Mouse (Mus musculus): Measurements from ENCODE around the gene Irak3.

Gene Irak3

GRCm38 (mm10) chr10:120169841-120170240 lies 32.1 kb downstream of the Irak3 start:
- in situ Hi-C loops (cut with MboI; ENCODE audit: low pct_unique_long_range_greater_than_20kb in 1 of 2, low sequenced_read_pairs in 2 of 2, unreplicated experiment in 1 of 2): no loop called here

DNA sequence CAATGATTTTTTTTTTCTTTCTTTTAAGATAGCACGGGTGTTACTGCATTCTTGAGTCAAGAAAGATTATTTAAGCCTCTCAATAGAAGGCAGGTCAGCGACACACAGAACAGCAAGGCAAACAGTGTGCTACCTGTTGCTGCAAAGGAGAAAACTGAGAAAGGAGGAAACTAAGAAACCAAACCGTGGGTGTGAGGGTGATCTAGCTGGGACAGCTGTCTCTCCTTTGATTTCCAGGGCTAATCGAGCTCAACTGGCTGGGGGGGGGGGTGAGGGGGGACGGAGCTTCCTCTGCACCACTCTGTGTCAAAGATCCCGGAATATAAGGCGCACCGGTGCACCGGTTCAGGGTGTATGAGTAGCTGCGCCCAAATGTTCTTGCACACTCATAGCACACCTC lies 32.9 kb downstream of the Irak3 start:
- in situ Hi-C loops (cut with MboI; ENCODE audit: low pct_unique_long_range_greater_than_20kb in 1 of 2, low sequenced_read_pairs in 2 of 2, unreplicated experiment in 1 of 2): no loop called here

DNA sequence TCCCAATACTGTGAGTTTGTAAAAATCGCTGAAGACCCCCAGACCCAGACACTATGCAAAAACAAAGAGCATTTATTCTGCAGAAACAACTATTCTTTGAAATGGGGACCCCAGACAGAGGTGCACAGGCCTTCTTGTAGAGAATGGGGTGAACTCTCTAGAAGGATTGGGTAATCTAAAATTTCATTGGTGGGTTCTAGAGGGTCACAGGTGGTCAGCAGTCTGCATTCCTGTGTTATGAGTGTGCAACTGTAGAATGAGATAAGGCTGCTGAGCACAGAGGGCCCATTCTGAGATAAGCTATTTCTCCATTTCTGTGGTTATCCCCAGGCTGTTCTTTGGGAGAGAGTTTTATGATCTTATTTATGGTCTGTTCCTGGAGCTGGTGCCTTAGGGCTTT lies 33.9 kb downstream of the Irak3 start:
- in situ Hi-C loops (cut with MboI; ENCODE audit: low pct_unique_long_range_greater_than_20kb in 1 of 2, low sequenced_read_pairs in 2 of 2, unreplicated experiment in 1 of 2): no loop called here

GRCm38 (mm10) chr10:120165793-120166503 lies 36.0 kb downstream of the Irak3 start:
- in situ Hi-C loops (cut with MboI; ENCODE audit: low pct_unique_long_range_greater_than_20kb in 1 of 2, low sequenced_read_pairs in 2 of 2, unreplicated experiment in 1 of 2): no loop called here

GRCm38 (mm10) chr10:120164931-120165792 lies 36.8 kb downstream of the Irak3 start:
- in situ Hi-C loops (cut with MboI; ENCODE audit: low pct_unique_long_range_greater_than_20kb in 1 of 2, low sequenced_read_pairs in 2 of 2, unreplicated experiment in 1 of 2): no loop called here

GRCm38 (mm10) chr10:120163490-120163889 lies 38.4 kb downstream of the Irak3 start:
- in situ Hi-C loops (cut with MboI; ENCODE audit: low pct_unique_long_range_greater_than_20kb in 1 of 2, low sequenced_read_pairs in 2 of 2, unreplicated experiment in 1 of 2): no loop called here

- in situ Hi-C loops (cut with MboI; ENCODE audit: low pct_unique_long_range_greater_than_20kb in 1 of 2, low sequenced_read_pairs in 2 of 2, unreplicated experiment in 1 of 2): no loop called here
Measured at GRCm38 (mm10) chr10:120162840-120163239, 39.1 kb downstream of the Irak3 start.

GRCm38 (mm10) chr10:120160533-120160932 lies 41.4 kb downstream of the Irak3 start:
- in situ Hi-C loops (cut with MboI; ENCODE audit: low pct_unique_long_range_greater_than_20kb in 1 of 2, low sequenced_read_pairs in 2 of 2, unreplicated experiment in 1 of 2): no loop called here

- in situ Hi-C loops (cut with MboI; ENCODE audit: low pct_unique_long_range_greater_than_20kb in 1 of 2, low sequenced_read_pairs in 2 of 2, unreplicated experiment in 1 of 2): no loop called here
Measured at GRCm38 (mm10) chr10:120153911-120154310, 48.0 kb downstream of the Irak3 start.

DNA sequence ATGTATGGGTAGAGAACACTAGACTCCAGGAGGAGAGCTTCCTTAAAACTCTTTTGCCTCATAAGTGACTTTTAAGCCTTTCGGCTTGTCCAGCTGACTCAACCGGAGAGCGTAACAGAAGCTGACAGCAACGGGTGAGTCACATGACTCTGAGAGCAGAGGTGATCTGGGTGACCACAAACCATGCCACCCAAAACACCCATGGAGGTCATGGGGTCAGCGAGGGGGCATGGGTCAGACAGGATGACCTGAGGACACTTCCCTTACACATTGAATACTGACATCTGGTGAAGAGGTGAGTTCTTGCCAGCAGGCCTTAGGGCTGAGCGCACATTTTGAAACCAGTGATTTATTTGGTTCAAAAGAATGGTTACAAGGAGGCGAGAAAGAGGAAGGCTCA lies 50.3 kb downstream of the Irak3 start:
- in situ Hi-C loops (cut with MboI; ENCODE audit: low pct_unique_long_range_greater_than_20kb in 1 of 2, low sequenced_read_pairs in 2 of 2, unreplicated experiment in 1 of 2): no loop called here

DNA sequence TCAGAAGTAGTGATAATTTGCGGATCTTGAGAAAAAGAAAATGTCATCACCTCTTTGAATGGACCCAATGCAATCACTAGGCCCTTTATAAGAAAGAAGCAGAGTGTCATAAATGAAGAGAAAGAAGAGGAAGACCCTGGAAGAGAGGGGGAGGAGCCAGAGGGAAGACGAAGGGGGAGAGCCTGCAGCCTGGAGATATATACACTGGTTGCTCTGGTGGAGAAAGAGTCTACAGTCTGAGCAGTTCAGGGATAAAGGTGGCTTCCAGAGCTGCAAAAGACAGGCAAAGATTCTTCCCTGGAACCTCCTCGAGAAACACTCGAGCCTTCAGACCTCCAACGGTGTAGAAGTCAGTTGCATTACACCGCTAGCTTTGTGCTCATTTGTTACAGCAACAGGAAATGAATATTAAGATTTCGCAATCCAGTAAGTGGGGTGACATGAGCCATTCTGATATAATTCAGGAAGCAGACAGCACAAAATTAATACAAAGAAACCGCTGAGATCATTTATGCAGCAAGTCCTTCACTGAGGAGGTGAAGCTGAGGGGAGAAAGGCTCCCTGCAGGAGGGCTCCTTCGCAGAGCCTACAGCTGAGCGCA lies 60.9 kb downstream of the Irak3 start:
- in situ Hi-C loops (cut with MboI; ENCODE audit: low pct_unique_long_range_greater_than_20kb in 1 of 2, low sequenced_read_pairs in 2 of 2, unreplicated experiment in 1 of 2): no loop called here

DNA sequence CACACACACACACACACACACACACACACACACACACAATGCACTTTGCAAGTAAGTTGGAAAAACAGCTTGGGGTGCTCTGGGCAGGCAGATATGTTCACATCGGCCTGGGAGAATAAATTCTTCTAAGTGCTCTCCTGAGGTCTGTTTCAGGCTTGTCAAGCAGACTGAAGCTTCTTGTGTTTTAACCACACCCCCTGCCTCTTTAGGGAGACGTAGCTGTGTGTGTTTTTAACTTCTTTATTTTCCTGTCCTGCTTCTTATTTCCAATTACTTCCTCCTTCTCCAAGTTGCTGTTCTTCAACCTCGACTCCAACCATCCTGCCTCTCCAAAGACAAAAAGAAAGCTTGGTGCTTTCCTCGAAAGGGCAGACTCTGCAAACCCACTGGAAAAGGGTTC lies 61.7 kb downstream of the Irak3 start:
- in situ Hi-C loops (cut with MboI; ENCODE audit: low pct_unique_long_range_greater_than_20kb in 1 of 2, low sequenced_read_pairs in 2 of 2, unreplicated experiment in 1 of 2): no loop called here

DNA sequence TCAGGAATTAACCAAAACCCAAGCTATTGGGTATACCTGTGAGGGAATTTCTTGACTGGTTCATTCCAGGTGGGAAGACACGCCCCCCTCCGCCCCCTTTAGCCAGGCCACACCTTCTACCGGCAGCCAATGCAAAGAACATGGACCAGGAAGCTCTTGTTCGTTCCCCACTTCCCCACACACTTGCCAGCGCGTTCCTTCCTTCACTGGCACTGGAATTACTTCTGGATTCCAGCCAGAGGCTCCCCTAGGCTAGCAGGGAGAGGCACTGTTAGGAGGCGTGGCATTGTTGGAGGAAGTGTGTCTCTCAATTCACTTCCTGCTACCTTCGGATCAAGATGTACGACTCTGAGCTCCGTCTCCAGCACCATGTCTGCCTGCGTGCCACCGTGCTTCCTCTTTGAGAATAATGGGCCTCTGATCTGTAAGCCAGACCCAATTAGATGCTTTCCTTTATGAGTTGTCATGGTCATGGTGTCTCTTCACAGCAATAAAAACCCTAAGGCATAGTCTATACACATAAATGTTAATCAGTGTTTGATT lies 65.8 kb downstream of the Irak3 start:
- in situ Hi-C loops (cut with MboI; ENCODE audit: low pct_unique_long_range_greater_than_20kb in 1 of 2, low sequenced_read_pairs in 2 of 2, unreplicated experiment in 1 of 2): no loop called here

DNA sequence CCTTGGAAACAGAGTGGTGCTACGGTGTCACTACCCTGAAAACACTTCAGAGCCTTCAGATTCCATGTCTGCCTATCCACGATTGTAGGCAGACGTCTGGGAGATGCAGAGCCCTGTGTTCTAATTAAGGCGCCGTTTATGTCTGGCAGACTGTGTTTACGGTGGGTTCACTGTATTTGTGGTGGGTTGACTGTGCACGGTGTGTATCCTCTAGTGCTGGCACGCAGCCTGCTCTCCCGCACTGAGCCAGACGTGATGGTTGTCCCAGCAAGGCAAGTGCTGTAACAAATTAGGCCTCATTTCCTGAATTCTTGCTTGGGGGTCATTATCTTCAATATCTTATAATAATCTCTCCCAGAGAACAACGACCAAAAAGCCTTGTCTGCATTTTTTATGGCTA lies 68.2 kb downstream of the Irak3 start:
- in situ Hi-C loops (cut with MboI; ENCODE audit: low pct_unique_long_range_greater_than_20kb in 1 of 2, low sequenced_read_pairs in 2 of 2, unreplicated experiment in 1 of 2): no loop called here

- in situ Hi-C loops (cut with MboI; ENCODE audit: low pct_unique_long_range_greater_than_20kb in 1 of 2, low sequenced_read_pairs in 2 of 2, unreplicated experiment in 1 of 2): no loop called here
Measured at GRCm38 (mm10) chr10:120130621-120131020, 71.3 kb downstream of the Irak3 start.

DNA sequence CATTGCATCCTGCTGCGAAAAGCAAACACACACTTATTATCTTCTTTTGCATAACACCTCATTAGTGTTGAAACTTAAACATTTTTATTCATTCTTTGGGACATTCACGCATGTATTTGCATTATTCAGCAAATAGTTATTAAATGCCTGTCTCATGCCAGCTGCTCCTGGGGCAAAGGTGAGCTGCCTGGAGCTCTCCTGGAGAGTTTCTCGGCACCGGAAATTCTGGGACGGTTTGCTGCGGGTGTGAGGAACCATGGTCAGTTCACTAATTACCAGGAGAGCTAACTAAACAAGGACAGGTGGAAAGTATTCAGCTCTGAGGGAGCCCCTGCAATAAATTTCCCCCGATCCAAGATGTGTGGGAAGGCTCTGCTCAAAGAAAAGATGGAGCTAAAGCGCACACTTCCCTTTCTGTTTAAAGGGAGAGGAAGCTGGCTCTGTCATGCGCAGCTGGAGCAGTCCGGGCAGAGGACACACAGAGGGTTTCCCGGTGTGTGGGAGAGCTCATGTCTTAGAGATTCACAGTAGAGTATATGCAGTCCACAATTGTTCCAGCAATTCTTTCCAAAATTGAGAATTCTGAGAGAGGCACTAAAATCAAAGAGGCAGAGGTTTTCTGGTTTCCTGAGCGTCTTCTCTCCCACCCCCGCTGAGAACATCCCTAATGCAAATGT lies 73.2 kb downstream of the Irak3 start:
- in situ Hi-C loops (cut with MboI; ENCODE audit: low pct_unique_long_range_greater_than_20kb in 1 of 2, low sequenced_read_pairs in 2 of 2, unreplicated experiment in 1 of 2): no loop called here

DNA sequence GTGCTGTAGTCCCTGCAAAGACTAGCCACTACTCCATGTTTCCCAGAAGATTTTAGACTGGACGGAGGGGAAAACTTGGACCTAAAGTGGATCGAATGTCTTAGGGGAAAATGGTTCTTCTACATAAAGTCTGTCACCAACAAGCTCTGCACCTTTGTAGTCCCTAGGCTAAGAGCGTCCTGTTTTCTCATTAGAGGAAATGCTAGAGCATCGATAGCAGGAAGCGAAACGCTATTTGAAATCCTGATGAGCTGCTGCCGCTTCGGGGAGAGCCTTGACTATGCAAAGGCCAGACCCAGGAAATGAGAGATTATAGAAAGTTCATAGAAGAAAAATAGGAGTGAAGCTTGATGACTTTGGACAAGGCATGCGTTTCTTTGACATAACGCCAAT lies 76.5 kb downstream of the Irak3 start:
- in situ Hi-C loops (cut with MboI; ENCODE audit: low pct_unique_long_range_greater_than_20kb in 1 of 2, low sequenced_read_pairs in 2 of 2, unreplicated experiment in 1 of 2): no loop called here

GRCm38 (mm10) chr10:120124801-120125464 lies 77.0 kb downstream of the Irak3 start:
- in situ Hi-C loops (cut with MboI; ENCODE audit: low pct_unique_long_range_greater_than_20kb in 1 of 2, low sequenced_read_pairs in 2 of 2, unreplicated experiment in 1 of 2): no loop called here

Data from mouse embryonic stem cell (cell line).